Mouse (Mus musculus) forebrain, embryonic 11.5 days (tissue): ENCODE data around the gene Immp2l. TPM values are rescaled to one million over a fixed set of nuclear protein-coding genes. Genes with fewer than 3 reads are reported as not detected.

Experiments
- ATAC-seq: fragments of 200-750 bp; cut with Nextera tagmentation; replicated peaks from 2 replicates; pipeline ENCODE4 v1.8.0; 2017; ENCODE audit warnings: moderate TSS enrichment; ENCODE audit not compliant: low FRiP score
- DNase-seq: peaks from one replicate; pipeline ENCODE4 v3.0.0-alpha.2; 2017; ENCODE audit warnings: low spot score
- H3K27ac ChIP-seq: fragments of 300-500 bp; sonication (generic); 2 replicates; pipeline ENCODE4 v1.5.1; 2014; ENCODE audit warnings: low read depth, low read length
- H3K27me3 ChIP-seq: fragments of 300-500 bp; sonication (generic); 2 replicates; pipeline ENCODE4 v1.6.1; 2014; ENCODE audit warnings: mild to moderate bottlenecking, low read length, mixed read lengths; ENCODE audit not compliant: control insufficient read depth, insufficient read depth
- H3K36me3 ChIP-seq: fragments of 300-500 bp; sonication (generic); 2 replicates; pipeline ENCODE4 v1.6.1; 2014; ENCODE audit warnings: mild to moderate bottlenecking, low read length, moderate library complexity, mixed read lengths; ENCODE audit not compliant: control insufficient read depth, insufficient read depth
- H3K4me1 ChIP-seq: fragments of 300-500 bp; sonication (generic); replicated peaks from 2 replicates; pipeline ENCODE4 v1.6.1; 2014; ENCODE audit warnings: low read length, mixed read lengths; ENCODE audit not compliant: control insufficient read depth, insufficient read depth
- H3K4me2 ChIP-seq: fragments of 300-500 bp; sonication (generic); 2 replicates; pipeline ENCODE4 v1.6.1; 2014; ENCODE audit warnings: low read depth, mild to moderate bottlenecking, low read length, moderate library complexity, mixed read lengths; ENCODE audit not compliant: severe bottlenecking
- H3K4me3 ChIP-seq: fragments of 300-500 bp; sonication (generic); 2 replicates; pipeline ENCODE4 v1.5.1; 2014; ENCODE audit warnings: low read depth, low read length
- H3K9ac ChIP-seq: fragments of 300-500 bp; sonication (generic); 2 replicates; pipeline ENCODE4 v1.6.1; 2014; ENCODE audit warnings: low read length
- H3K9me3 ChIP-seq: fragments of 300-500 bp; sonication (generic); 2 replicates; pipeline ENCODE4 v1.6.1; 2016; ENCODE audit warnings: low read length, mixed read lengths; ENCODE audit not compliant: control insufficient read depth
- WGBS: fragments of 180-500 bp; shearing (Covaris S2); extraction: QIAGEN DNeasy Blood & Tissue Kit; methylation state at CpG from one replicate; pipeline ENCODE4 v1.1.7; 2014; 5-methylcytosine and 5-hydroxymethylcytosine counted together
- polyA plus RNA-seq: library from polyadenylated mRNA; unstranded; fragments of >200 nt; fragmentation: Nextera tagmentation; extraction: Ambion mirVana; gene quantifications from 2 replicates; pipeline ENCODE4 v1.2.1, GENCODE M21; 2014

Immp2l gene
- polyA plus RNA-seq, 1 experiment from 2014 or later, result 10.9 TPM

- Histone ChIP-seq H3K4me1 (no peaks in the 10 kb centered on the region), H3K27ac (no peak overlapping the region), H3K9ac (no peak overlapping the region), H3K4me2 (no peak overlapping the region), H3K36me3 (no peaks in the 10 kb centered on the region), H3K9me3 (no peaks in the 10 kb centered on the region), H3K4me3 (no peak overlapping the region), H3K27me3 (no peaks in the 10 kb centered on the region)
- 75% methylated on average over 1 of the region's 1 CpGs for WGBS
- ATAC-seq (no peak), DNase-seq (no peak)
Observed at GRCm38 (mm10) chr12:41879412-41879811, 855.5 kb downstream of the Immp2l start.

- no peak overlapping the region for H3K9ac ChIP-seq
- no peaks in the 10 kb centered on the region for H3K4me1 ChIP-seq
- no peaks in the 10 kb centered on the region for H3K9me3 ChIP-seq
- DNase-seq (no peak), ATAC-seq (no peak)
- no peak overlapping the region for H3K4me3 ChIP-seq
- no peaks in the 10 kb centered on the region for H3K36me3 ChIP-seq
- H3K27ac ChIP-seq, result no peak overlapping the region
- WGBS, result 97% methylated on average over 3 of the region's 3 CpGs
- H3K4me2 ChIP-seq, result no peak overlapping the region
- no peaks in the 10 kb centered on the region for H3K27me3 ChIP-seq
Observed at GRCm38 (mm10) chr12:41880833-41881232, 856.9 kb downstream of the Immp2l start.

DNA sequence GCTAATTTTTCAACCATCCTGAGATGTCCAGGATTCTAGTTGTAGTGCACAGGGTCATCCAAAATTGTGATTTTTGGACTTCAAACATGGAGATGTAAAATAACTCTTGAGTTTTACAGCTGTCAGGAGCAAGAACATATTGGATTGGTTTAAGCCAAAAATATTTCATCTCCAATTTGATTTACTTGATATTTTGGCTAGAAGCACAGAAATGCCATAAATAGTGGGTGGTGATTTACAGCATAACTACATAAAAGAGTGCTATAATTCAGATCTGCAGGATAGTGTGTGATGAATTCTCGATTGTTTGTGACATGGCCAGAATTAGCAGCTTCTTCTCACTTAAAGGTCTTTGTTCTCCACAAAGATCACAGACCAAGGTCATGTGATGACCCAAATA is 884.1 kb downstream of the Immp2l start:
- H3K36me3 ChIP-seq, result no peaks in the 10 kb centered on the region
- DNase-seq (no peak), ATAC-seq (no peak)
- H3K9me3 ChIP-seq, result no peaks in the 10 kb centered on the region
- H3K4me3 ChIP-seq, result no peak overlapping the region
- H3K9ac ChIP-seq, result no peak overlapping the region
- H3K4me1 ChIP-seq, result no peaks in the 10 kb centered on the region
- H3K27ac ChIP-seq, result no peak overlapping the region
- H3K4me2 ChIP-seq, result no peak overlapping the region
- no peaks in the 10 kb centered on the region for H3K27me3 ChIP-seq
- WGBS, result 93% methylated on average over 1 of the region's 1 CpGs

DNA sequence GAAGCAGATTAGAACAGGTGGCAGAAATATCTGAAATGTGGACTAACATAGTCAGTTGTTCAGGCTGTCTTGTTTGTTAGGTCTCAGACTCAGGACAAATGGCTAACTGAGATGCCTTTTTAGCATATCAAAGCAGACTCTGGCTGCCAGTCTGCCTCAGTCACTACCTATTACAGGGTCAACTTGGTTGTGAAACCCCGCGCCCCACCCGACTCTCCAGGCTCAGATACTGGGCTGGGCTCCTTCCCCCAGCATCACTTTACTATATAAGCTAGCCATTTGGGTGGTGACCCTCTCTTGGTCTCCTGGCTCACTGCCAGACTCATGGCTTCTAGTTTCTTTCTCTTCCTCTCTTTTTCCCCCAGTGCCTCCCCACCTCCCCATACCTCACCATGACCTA is 887.7 kb downstream of the Immp2l start:
- H3K27ac ChIP-seq, result no peak overlapping the region
- H3K9ac ChIP-seq, result no peak overlapping the region
- no peaks in the 10 kb centered on the region for H3K4me1 ChIP-seq
- no peak for DNase-seq
- H3K36me3 ChIP-seq, result no peaks in the 10 kb centered on the region
- ATAC-seq, result no peak
- WGBS, result 85% methylated on average over 3 of the region's 3 CpGs
- H3K4me3 ChIP-seq, result no peak overlapping the region
- no peaks in the 10 kb centered on the region for H3K27me3 ChIP-seq
- H3K4me2 ChIP-seq, result no peak overlapping the region
- H3K9me3 ChIP-seq, result no peaks in the 10 kb centered on the region

DNA sequence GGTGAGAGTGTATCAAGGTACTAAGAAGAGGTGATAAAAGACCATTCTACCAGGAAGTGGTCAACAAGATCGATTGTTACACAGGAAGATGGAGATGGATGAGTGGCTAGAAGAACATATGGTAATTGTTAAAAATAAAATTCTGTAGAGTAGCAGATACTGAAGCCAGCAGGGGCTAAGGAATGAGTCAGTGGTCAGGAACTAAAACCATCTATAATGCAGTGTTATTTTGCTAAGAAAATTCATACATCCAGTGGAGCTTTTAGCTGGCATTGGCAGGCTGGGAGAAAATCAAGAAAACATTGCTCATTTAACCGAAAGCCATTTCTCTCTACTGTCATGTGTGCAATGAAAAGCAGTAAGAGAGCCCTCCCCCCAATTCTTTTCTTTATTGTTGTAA is 913.9 kb downstream of the Immp2l start:
- no peaks in the 10 kb centered on the region for H3K27me3 ChIP-seq
- H3K9ac ChIP-seq, result no peak overlapping the region
- no peak overlapping the region for H3K4me2 ChIP-seq
- H3K27ac ChIP-seq, result no peak overlapping the region
- H3K4me1 ChIP-seq, result no peaks in the 10 kb centered on the region
- no peak overlapping the region for H3K4me3 ChIP-seq
- H3K36me3 ChIP-seq, result no peaks in the 10 kb centered on the region
- H3K9me3 ChIP-seq, result no peaks in the 10 kb centered on the region
- no peak for ATAC-seq
- no peak for DNase-seq
- 83% methylated on average over 2 of the region's 2 CpGs for WGBS

- DNase-seq, result no peak
- 91% methylated on average over 5 of the region's 5 CpGs for WGBS
Observed at GRCm38 (mm10) chr12:41941853-41942252, 918.0 kb downstream of the Immp2l start.

DNA sequence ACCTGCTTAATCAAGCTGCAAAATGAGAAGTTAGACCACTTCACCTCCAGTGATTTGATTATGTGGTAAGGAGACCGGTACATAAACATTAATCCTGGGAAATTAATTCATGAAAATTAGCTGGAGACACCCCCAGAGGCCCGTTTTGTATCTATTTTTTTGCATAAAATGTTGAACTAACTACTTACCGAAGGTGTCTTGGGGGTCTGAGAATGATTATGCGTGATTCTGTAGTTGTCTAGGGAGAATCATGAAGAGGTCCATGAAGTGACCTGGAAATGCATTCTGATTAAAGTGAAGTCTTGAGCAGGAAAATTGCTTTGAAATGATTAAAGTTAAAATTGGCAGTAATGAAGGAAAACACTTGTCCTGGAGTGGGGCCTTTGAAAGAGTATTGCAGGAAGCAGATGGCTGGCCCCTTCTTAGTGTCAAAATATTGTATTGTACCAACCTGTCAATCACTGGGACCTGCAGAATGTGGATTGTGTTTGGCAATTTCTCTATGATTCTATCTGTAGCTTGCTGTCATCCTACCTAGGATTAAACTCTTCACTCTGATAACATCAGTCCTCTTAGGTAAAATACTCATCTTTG is 920.3 kb downstream of the Immp2l start:
- ATAC-seq (no peak), DNase-seq (no peak)
- H3K4me2 ChIP-seq, result no peak overlapping the region
- no peaks in the 10 kb centered on the region for H3K36me3 ChIP-seq
- no peaks in the 10 kb centered on the region for H3K9me3 ChIP-seq
- no peak overlapping the region for H3K4me3 ChIP-seq
- no peak overlapping the region for H3K9ac ChIP-seq
- H3K27me3 ChIP-seq, result no peaks in the 10 kb centered on the region
- WGBS, result 74% methylated on average over 4 of the region's 4 CpGs
- no peak overlapping the region for H3K27ac ChIP-seq
- H3K4me1 ChIP-seq, result no peaks in the 10 kb centered on the region

More at GRCm38 (mm10) chr12:41941853-41942252, 918.0 kb downstream of the Immp2l start:
- no peak overlapping the region for H3K9ac ChIP-seq
- H3K27ac ChIP-seq, result no peak overlapping the region
- no peak overlapping the region for H3K4me2 ChIP-seq
- no peaks in the 10 kb centered on the region for H3K36me3 ChIP-seq
- no peak for ATAC-seq
- no peaks in the 10 kb centered on the region for H3K27me3 ChIP-seq
- H3K9me3 ChIP-seq, result no peaks in the 10 kb centered on the region
- H3K4me1 ChIP-seq, result no peaks in the 10 kb centered on the region
- no peak overlapping the region for H3K4me3 ChIP-seq

DNA sequence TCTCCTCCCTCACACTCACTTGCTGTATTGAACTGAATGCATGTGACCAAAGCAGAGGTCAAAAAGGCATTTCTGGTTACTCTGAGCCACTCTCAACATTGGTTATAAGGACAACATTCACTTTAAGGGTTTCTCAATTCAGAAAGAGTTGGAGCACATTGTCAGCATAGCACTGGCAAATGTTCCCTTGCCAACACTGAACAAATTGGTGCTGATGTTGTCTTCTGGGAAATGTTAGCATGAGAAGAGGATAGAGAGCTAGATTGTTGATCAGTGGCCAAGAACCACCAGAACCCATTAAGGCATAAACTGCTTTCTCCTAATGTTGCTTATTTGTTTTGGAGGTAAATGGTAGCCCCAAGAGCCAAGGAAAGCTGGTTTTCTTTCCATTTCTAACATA is 922.6 kb downstream of the Immp2l start:
- DNase-seq, result no peak
- no peak overlapping the region for H3K4me2 ChIP-seq
- no peaks in the 10 kb centered on the region for H3K9me3 ChIP-seq
- no peak for ATAC-seq
- no peaks in the 10 kb centered on the region for H3K4me1 ChIP-seq
- H3K4me3 ChIP-seq, result no peak overlapping the region
- no peak overlapping the region for H3K27ac ChIP-seq
- no peak overlapping the region for H3K9ac ChIP-seq
- H3K36me3 ChIP-seq, result no peaks in the 10 kb centered on the region
- H3K27me3 ChIP-seq, result no peaks in the 10 kb centered on the region

- Histone ChIP-seq H3K27ac (no peak overlapping the region), H3K9me3 (no peaks in the 10 kb centered on the region), H3K4me3 (no peak overlapping the region), H3K36me3 (no peaks in the 10 kb centered on the region), H3K4me2 (no peak overlapping the region), H3K4me1 (no peaks in the 10 kb centered on the region), H3K27me3 (no peaks in the 10 kb centered on the region), H3K9ac (no peak overlapping the region)
- DNase-seq (no peak), ATAC-seq (no peak)
- 81% methylated on average over 1 of the region's 1 CpGs for WGBS
Observed at GRCm38 (mm10) chr12:41949409-41949808, 925.5 kb downstream of the Immp2l start.
